Mouse (Mus musculus): ENCODE measurements around the gene Clec10a.

DNA sequence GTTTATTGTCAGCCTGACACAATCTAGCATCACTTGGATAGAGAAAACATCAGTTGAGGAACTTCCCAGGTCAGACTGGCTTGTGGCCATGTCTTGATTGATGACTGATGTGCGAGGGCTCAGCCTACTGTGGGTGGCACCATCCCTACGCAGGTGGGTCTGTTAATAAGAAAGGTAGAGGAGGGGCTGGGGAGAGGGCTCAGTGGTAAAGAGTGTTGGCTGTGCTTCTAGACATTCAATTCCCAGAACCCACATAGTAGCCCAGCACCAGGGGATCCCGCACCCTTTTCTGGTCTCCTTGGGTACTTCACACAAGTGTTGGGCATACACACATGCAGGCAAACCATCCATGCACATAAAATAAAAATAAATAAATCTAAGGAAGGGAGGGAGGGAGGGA is 40.1 kb upstream of the Clec10a start:
- TF ChIP-seq POLR2A (IDR thresholded peaks at IDR 0.05; ENCODE audit: control insufficient read depth, low read depth, low read length) (no peak), CTCF (IDR thresholded peaks at IDR 0.05; ENCODE audit: control insufficient read depth, insufficient read depth, insufficient replicate concordance, low read depth, low read length) (no peak)
